Mouse (Mus musculus) hindbrain, embryonic 11.5 days (tissue): ENCODE measurements at regions not wholly inside any gene's neighbourhood (a gene's known extent, or its start where the extent isn't known, plus 50 kb on each side); places are given as distances from the start of the nearest gene placed in this dataset.

Experiments used
- ATAC-seq: fragments of 200-750 bp; cut with Nextera tagmentation; 2 replicates; pipeline ENCODE4 v1.8.0; 2017; ENCODE audit warnings: mild to moderate bottlenecking, moderate TSS enrichment, moderate library complexity; ENCODE audit not compliant: low FRiP score
- DNase-seq: peaks from one replicate; pipeline ENCODE4 v3.0.0-alpha.2; 2015; ENCODE audit warnings: low spot score
- H3K27ac ChIP-seq: fragments of 300-500 bp; sonication (generic); 2 replicates; pipeline ENCODE4 v1.5.1; 2014; ENCODE audit warnings: mild to moderate bottlenecking, low read depth, low read length
- H3K27me3 ChIP-seq: fragments of 300-500 bp; sonication (generic); 2 replicates; pipeline ENCODE4 v1.6.1; 2014; ENCODE audit warnings: mild to moderate bottlenecking, low read length, moderate library complexity, mixed read lengths; ENCODE audit not compliant: control insufficient read depth, insufficient read depth
- H3K36me3 ChIP-seq: fragments of 300-500 bp; sonication (generic); 2 replicates; pipeline ENCODE4 v1.6.1; 2014; ENCODE audit warnings: mild to moderate bottlenecking, low read length, moderate library complexity, mixed read lengths; ENCODE audit not compliant: control insufficient read depth, insufficient read depth
- H3K4me1 ChIP-seq: fragments of 300-500 bp; sonication (generic); replicated peaks from 2 replicates; pipeline ENCODE4 v1.6.1; 2014; ENCODE audit warnings: low read length, mixed read lengths; ENCODE audit not compliant: control insufficient read depth, insufficient read depth
- H3K4me2 ChIP-seq: fragments of 300-500 bp; sonication (generic); replicated peaks from 2 replicates; pipeline ENCODE4 v1.6.1; 2014; ENCODE audit warnings: mild to moderate bottlenecking, low read depth, low read length
- H3K4me3 ChIP-seq: fragments of 300-500 bp; sonication (generic); 2 replicates; pipeline ENCODE4 v1.5.1; 2014; ENCODE audit warnings: low read depth, low read length
- H3K9ac ChIP-seq: fragments of 300-500 bp; sonication (generic); 2 replicates; pipeline ENCODE4 v1.6.1; 2014; ENCODE audit warnings: low read depth, low read length
- H3K9me3 ChIP-seq: fragments of 300-500 bp; sonication (generic); 2 replicates; pipeline ENCODE4 v1.6.1; 2016; ENCODE audit warnings: low read length; ENCODE audit not compliant: control insufficient read depth
- WGBS: fragments of 180-500 bp; shearing (Covaris S2); extraction: QIAGEN DNeasy Blood & Tissue Kit; methylation state at CpG from one replicate; pipeline ENCODE4 v1.1.7; 2014; 5-methylcytosine and 5-hydroxymethylcytosine counted together

DNA sequence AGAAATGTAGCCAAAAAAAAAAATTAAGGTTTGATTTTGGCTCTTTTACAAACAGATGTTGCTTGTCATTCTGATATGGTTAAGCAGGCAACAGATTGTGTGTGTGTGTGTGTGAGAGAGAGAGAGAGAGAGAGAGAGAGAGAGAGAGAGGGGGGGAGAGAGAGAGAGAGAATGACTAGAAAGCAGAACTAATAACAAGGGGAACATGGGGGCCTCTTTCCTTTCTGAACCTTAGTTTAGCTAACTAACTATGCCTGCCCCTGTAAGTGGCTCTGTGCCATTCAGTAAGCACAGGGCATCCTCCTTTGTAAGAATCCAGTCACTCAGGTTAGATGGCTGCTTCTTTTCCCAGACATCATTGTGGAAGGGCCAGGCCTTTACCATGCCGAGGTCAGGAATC is 364.0 kb upstream of the Ubash3b start:
- Histone ChIP-seq H3K4me2 (no peak overlapping the region), H3K4me1 (peaks cover 3% of the 10 kb centered on the region; the same call in 1 of the 2 replicates), H3K27me3 (no peaks in the 10 kb centered on the region), H3K4me3 (no peak overlapping the region), H3K9ac (no peak overlapping the region), H3K9me3 (no peaks in the 10 kb centered on the region), H3K27ac (no peak overlapping the region), H3K36me3 (0 out of 2 replicates have a peak, but pooled peaks cover 3% of the 10 kb centered on the region)
- DNase-seq (no peak), ATAC-seq (no peak)
- 67% methylated on average over 1 of the region's 1 CpGs for WGBS

DNA sequence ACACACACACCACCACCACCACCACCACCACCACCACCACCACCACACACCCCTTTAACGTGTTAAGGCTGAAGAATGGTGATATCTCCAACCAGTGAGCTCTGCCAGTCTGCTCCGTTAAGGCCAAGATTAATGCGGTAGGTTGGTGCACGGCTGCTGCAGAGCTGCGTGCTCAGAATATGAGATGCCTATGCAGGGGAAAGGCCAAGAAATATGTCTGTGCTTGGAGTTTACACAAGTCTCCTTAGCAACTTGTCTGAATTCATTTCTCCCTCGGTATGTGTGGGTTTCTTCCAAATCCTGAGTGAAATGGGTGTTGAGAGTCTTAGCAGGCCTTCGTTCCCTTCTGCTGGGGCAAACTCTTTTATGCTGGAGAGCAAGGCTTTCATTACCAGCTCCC is 363.1 kb upstream of the Ubash3b start:
- H3K4me3 ChIP-seq, result no peak overlapping the region
- H3K27ac ChIP-seq, result 0 out of 2 replicates have a peak overlapping the region, but pooled peaks have one; percentile 47
- no peak overlapping the region for H3K4me2 ChIP-seq
- peaks cover 3% of the 10 kb centered on the region; the same call in 1 of the 2 replicates for H3K4me1 ChIP-seq
- no peak overlapping the region for H3K9ac ChIP-seq
- 0 out of 2 replicates have a peak, but pooled peaks cover 3% of the 10 kb centered on the region for H3K36me3 ChIP-seq
- 84% methylated on average over 7 of the region's 7 CpGs for WGBS
- ATAC-seq, result no peak
- DNase-seq, result no peak
- H3K27me3 ChIP-seq, result no peaks in the 10 kb centered on the region
- H3K9me3 ChIP-seq, result no peaks in the 10 kb centered on the region

DNA sequence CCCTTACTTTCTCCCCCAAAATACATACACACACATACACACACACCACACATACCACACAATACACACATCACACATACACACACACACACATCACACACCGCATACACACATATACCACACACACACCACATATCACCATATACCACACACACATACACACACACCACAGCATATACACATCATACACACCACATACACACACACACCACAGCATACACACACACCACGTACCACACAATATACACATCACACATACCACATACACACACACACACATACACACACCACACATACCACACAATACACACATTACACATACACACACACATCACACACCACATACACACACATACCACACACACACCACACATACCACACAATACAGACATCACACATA is 362.5 kb upstream of the Ubash3b start:
- 0 out of 2 replicates have a peak, but pooled peaks cover under 1% of the 10 kb centered on the region for H3K36me3 ChIP-seq
- H3K4me3 ChIP-seq, result no peak overlapping the region
- H3K27me3 ChIP-seq, result no peaks in the 10 kb centered on the region
- H3K9ac ChIP-seq, result no peak overlapping the region
- H3K4me2 ChIP-seq, result no peak overlapping the region
- no peaks in the 10 kb centered on the region for H3K9me3 ChIP-seq
- peaks cover 3% of the 10 kb centered on the region; the same call in 1 of the 2 replicates for H3K4me1 ChIP-seq
- no peak overlapping the region for H3K27ac ChIP-seq
- DNase-seq (no peak), ATAC-seq (no peak)
- 97% methylated on average over 2 of the region's 2 CpGs for WGBS

DNA sequence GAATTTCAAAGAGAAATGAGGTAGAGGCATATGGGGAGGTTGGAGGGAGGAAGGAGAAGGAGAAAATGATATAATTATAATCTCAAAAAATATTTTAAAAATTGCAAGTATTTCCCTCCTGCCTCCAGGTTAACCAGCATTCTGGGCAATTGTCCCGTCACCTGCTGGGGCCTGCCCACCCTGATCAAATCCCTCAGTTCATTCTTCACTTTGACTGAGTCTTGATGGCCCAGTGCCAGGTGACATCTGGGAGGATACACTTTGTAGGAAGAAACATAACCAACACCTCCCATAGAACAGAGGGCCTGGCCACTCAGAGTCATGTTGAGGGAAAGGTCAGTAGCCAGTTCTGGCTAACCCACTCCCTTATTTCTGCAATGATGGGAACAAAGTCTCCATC is 360.8 kb upstream of the Ubash3b start:
- Histone ChIP-seq H3K4me1 (peaks cover 3% of the 10 kb centered on the region; the same call in 1 of the 2 replicates), H3K4me2 (no peak overlapping the region), H3K9ac (no peak overlapping the region), H3K27me3 (no peaks in the 10 kb centered on the region), H3K36me3 (no peaks in the 10 kb centered on the region), H3K4me3 (no peak overlapping the region), H3K27ac (no peak overlapping the region), H3K9me3 (no peaks in the 10 kb centered on the region)
- ATAC-seq (no peak), DNase-seq (no peak)
- 87% methylated on average over 1 of the region's 1 CpGs for WGBS

DNA sequence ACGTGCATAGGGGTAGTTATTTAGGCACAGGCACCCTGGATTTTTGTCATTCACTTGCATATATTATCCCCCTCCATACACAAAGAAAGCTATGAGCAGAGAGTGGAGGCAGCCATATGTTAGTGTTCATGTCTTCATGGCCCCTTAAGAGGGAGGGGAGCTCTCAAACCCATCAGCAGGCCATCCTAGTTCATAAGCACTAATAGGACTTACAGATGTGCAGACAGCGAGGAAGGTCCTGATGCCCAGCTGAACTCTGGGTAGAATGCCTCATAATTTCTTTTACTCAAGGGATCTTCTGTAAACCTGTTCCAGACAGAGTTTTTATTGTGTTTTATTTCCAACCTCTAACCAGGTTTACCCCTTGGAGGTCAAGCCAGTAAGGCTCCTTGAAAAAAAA is 356.3 kb upstream of the Ubash3b start:
- Histone ChIP-seq H3K27me3 (no peaks in the 10 kb centered on the region), H3K36me3 (no peaks in the 10 kb centered on the region), H3K27ac (no peak overlapping the region), H3K9ac (no peak overlapping the region), H3K9me3 (no peaks in the 10 kb centered on the region), H3K4me3 (no peak overlapping the region), H3K4me2 (no peak overlapping the region), H3K4me1 (no peaks in the 10 kb centered on the region)
- DNase-seq (no peak), ATAC-seq (no peak)
- WGBS, result 64% methylated on average over 2 of the region's 2 CpGs

DNA sequence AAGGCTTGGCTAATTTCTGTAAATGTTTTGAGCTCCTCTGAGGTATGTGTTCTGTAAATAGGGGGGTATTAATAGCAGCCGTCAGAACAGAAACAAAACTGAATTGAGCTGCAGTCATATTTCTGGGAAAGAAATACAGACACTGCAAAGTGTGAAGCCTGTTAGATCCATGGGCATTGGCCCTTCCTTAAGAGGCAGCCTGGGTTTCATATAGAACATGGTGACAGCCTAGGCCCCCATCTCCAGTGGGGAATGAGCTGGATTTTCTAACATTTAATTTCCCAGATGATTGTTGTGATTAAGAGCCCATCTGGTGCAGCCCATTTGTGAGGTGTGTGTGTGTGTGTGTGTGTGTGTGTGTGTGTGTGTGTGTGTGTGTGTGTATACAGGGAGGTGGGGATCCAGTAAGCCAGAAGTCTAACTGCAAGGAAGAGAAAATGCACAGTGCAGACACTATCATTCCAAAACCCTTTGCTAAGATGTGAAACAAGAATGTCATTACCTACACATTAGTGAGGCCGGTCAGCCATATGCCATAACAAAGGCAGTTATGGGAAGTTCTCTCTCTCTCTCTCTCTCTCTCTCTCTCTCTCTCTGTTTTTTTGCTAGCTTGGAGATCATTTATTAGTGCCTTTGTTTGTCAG is 355.7 kb upstream of the Ubash3b start:
- DNase-seq, result no peak
- WGBS, result 79% methylated on average over 2 of the region's 2 CpGs
- no peak for ATAC-seq

DNA sequence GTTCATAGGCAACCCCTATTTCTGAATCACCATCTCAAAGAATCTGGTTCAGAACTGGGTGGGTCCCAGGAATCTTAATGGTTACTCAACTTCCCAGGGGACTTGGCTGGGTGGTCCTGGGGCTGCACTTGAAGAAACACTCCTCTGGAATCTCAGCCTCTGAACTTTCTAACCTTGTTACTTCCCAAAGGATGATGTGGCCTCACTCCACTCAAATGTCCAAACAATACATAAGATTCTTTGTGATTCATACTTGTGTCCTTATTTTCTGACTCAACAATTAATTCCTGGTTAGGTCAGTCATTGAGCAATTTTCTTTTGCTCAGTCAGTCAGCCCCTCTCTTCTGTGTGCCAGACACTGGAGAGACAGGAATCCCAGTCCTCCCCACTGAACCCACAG is 353.7 kb upstream of the Ubash3b start:
- no peak overlapping the region for H3K4me2 ChIP-seq
- no peak overlapping the region for H3K27ac ChIP-seq
- H3K4me1 ChIP-seq, result no peaks in the 10 kb centered on the region
- H3K27me3 ChIP-seq, result no peaks in the 10 kb centered on the region
- H3K9me3 ChIP-seq, result no peaks in the 10 kb centered on the region
- H3K36me3 ChIP-seq, result no peaks in the 10 kb centered on the region
- H3K9ac ChIP-seq, result no peak overlapping the region
- H3K4me3 ChIP-seq, result no peak overlapping the region
- DNase-seq (no peak), ATAC-seq (no peak)

More for the DNA sequence above, 355.7 kb upstream of the Ubash3b start:
- H3K4me2 ChIP-seq, result no peak overlapping the region
- no peaks in the 10 kb centered on the region for H3K36me3 ChIP-seq
- H3K9ac ChIP-seq, result no peak overlapping the region
- H3K4me3 ChIP-seq, result no peak overlapping the region
- H3K27ac ChIP-seq, result no peak overlapping the region
- no peaks in the 10 kb centered on the region for H3K27me3 ChIP-seq
- no peaks in the 10 kb centered on the region for H3K9me3 ChIP-seq
- H3K4me1 ChIP-seq, result no peaks in the 10 kb centered on the region

DNA sequence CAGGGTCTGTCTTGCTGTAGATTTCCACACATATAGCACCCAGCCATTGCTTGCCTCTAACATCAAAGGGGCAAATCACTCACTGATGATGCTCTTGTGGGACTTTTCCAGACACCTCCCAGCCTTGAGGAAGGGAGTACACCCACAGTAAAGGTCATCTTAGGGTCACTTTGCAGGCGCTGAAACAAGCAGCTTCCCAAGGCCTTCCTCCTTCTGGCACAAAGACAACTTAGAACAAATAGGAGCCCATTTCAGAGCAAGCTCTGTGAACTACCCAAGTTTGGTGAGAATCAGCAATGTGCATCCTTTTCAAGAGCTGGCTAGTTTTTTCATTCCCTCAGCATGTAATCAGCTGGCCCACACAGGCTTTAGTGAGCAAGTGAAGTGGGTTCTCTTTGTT is 352.2 kb upstream of the Ubash3b start:
- WGBS, result 45% methylated on average over 1 of the region's 1 CpGs
- H3K27me3 ChIP-seq, result no peaks in the 10 kb centered on the region
- H3K9me3 ChIP-seq, result no peaks in the 10 kb centered on the region
- DNase-seq (no peak), ATAC-seq (no peak)
- H3K9ac ChIP-seq, result no peak overlapping the region
- no peak overlapping the region for H3K4me2 ChIP-seq
- no peak overlapping the region for H3K27ac ChIP-seq
- H3K36me3 ChIP-seq, result peaks cover 2% of the 10 kb centered on the region; the same call in 1 of the 2 replicates
- H3K4me1 ChIP-seq, result no peaks in the 10 kb centered on the region
- no peak overlapping the region for H3K4me3 ChIP-seq

DNA sequence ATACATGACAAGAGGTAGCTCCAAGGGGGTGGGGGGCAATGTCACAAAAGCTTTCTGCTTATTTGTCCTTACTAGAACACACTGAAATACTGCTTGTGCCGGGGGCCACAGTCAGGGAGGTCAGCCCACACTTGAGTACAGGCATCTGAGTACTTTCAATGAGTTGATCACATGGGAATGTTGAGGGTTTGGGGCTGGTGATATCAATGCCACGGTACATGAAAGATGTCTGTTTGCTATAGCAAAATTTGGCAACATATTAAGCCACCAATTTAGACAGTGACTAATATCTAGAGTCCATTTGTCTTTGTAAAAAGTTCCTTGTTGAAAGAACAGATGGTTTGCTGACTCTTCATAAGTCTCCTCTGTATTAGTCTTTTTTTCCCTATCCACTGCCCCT is 348.1 kb upstream of the Ubash3b start:
- no peaks in the 10 kb centered on the region for H3K27me3 ChIP-seq
- no peaks in the 10 kb centered on the region for H3K9me3 ChIP-seq
- no peak overlapping the region for H3K27ac ChIP-seq
- no peak for DNase-seq
- no peak for ATAC-seq
- H3K4me2 ChIP-seq, result no peak overlapping the region
- H3K4me3 ChIP-seq, result no peak overlapping the region
- 94% methylated on average over 2 of the region's 2 CpGs for WGBS
- no peaks in the 10 kb centered on the region for H3K4me1 ChIP-seq
- no peak overlapping the region for H3K9ac ChIP-seq
- peaks cover 5% of the 10 kb centered on the region; the same call in 1 of the 2 replicates for H3K36me3 ChIP-seq
